Mouse (Mus musculus) frontal cortex, postnatal 14 days (tissue): Measurements from ENCODE around the gene Atp5d.
"Not testable (repeated sequence)": the region's sequence is repeated elsewhere in the genome, so short reads cannot be mapped to it uniquely, and the experiment has no call there.

ENCODE experiments used
- DNase-seq, 2 experiments: peaks; one replicate each; pipeline ENCODE4 v3.0.0; 2022; ENCODE audit warnings: low spot score in 2 of 2

Gene Atp5d

GRCm38 (mm10) chr10:80164998-80165344, 26.5 kb downstream of the Atp5d start:
- peak; percentile 95 to 96 for DNase-seq

- DNase-seq: no peak
Measured at GRCm38 (mm10) chr10:80165392-80166128, 27.1 kb downstream of the Atp5d start, which contains the start of gene Cirbp. Gene Cirbp (plus strand): TSS chr10:80165985.

- not testable (repeated sequence) for DNase-seq
Measured at GRCm38 (mm10) chr10:80166136-80166535, 27.7 kb downstream of the Atp5d start.

GRCm38 (mm10) chr10:80167460-80168037, 29.1 kb downstream of the Atp5d start:
- DNase-seq: peak; percentile 96 to 99

GRCm38 (mm10) chr10:80168038-80168661, 29.7 kb downstream of the Atp5d start:
- DNase-seq: peak; percentile 82 to 87

- no peak for DNase-seq
Measured at GRCm38 (mm10) chr10:80169070-80169469, 30.6 kb downstream of the Atp5d start.

GRCm38 (mm10) chr10:80169651-80170050, 31.2 kb downstream of the Atp5d start:
- DNase-seq: no peak

GRCm38 (mm10) chr10:80170052-80170451, 31.6 kb downstream of the Atp5d start:
- no peak for DNase-seq

- no peak for DNase-seq
Measured at GRCm38 (mm10) chr10:80170601-80171021, 32.2 kb downstream of the Atp5d start.

GRCm38 (mm10) chr10:80171252-80171651, 32.8 kb downstream of the Atp5d start:
- no peak for DNase-seq

GRCm38 (mm10) chr10:80171760-80172526, 33.5 kb downstream of the Atp5d start:
- no peak for DNase-seq

- DNase-seq: peak; percentile 83 to 89
Measured at GRCm38 (mm10) chr10:80172527-80173292, 34.3 kb downstream of the Atp5d start, which contains the start of gene 1600002K03Rik. Gene 1600002K03Rik (plus strand): TSS chr10:80172944.

GRCm38 (mm10) chr10:80173358-80173757, 34.9 kb downstream of the Atp5d start:
- no peak for DNase-seq

GRCm38 (mm10) chr10:80173955-80174640, 35.7 kb downstream of the Atp5d start:
- DNase-seq: no peak

GRCm38 (mm10) chr10:80174705-80175104, 36.3 kb downstream of the Atp5d start:
- no peak for DNase-seq

GRCm38 (mm10) chr10:80175536-80176269, 37.3 kb downstream of the Atp5d start:
- DNase-seq: no peak

GRCm38 (mm10) chr10:80176270-80176834, 37.9 kb downstream of the Atp5d start:
- no peak for DNase-seq

GRCm38 (mm10) chr10:80177441-80178279, 39.2 kb downstream of the Atp5d start:
- no peak for DNase-seq
